Mouse (Mus musculus) erythroblast, adult 5-6 weeks (primary cell): ENCODE measurements around the gene Bbip1. TPM values are rescaled to one million over a fixed set of nuclear protein-coding genes. Genes with fewer than 3 reads are reported as not detected.
"Not testable (repeated sequence)": the region's sequence is repeated elsewhere in the genome, so short reads cannot be mapped to it uniquely, and the experiment has no call there.

Experiments
- ATAC-seq: replicated peaks from 2 replicates; pipeline ENCODE4 v1.8.0; 2016; ENCODE audit warnings: moderate number of reproducible peaks, mild to moderate bottlenecking, moderate TSS enrichment, inconsistent platforms; ENCODE audit not compliant: poor library complexity, low FRiP score, severe bottlenecking
- total RNA-seq, 2 experiments: library from RNA; stranded (forward) in 1 of 2; stranded (reverse) in 1 of 2; fragments of 150-400 nt in 1 of 2; fragments of 200-764, 138-1000 nt in 1 of 2; gene quantifications; 2 replicates each; pipeline versions ENCODE4 v1.2.3 to v1.2.4; 2015 to 2017; ENCODE audit warnings: low replicate concordance in 2 of 2

The Bbip1 gene
- total RNA-seq, 2 experiments from 2014 or later = 18.9 to 31.3 TPM

DNA sequence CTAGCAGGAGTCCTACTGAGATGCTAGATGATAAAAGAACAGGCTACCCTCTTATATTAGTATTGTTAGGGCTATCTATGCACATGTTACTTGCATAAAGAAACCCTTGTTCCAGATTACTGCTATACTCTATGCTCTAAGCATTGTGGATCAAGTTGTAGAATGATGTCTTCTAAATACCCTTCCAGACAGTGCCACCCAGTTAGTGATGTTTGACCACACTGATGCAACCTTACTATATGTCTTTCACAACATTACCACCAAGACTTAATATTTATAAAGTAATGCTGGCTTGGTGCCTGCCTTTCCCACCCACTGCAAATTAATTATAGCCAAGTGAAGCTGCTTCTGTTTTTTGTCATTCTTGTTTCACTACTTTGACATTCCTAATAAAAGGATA is 11.4 kb downstream of the Bbip1 start:
- no peak for ATAC-seq

DNA sequence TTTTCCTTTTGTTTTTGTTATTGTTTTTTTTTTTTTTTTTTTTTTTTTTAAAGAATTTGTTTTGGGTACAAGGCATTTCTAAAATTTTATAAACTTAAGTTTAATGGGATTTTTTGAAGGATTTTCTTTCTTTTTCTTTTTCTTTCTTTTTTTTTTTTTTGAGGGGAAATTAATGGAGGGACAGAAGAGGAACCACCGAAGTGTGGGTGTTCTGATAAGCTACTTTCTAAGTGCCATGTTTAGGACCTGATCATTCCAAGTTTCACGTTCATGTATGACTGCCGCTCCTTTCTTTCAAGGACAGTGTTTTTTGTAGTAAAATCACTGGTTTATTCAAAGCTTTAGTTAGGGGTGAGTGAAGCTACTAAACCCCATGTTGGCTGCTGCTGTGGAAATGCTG is 15.2 kb downstream of the Bbip1 start:
- no peak for ATAC-seq

GRCm38 (mm10) chr19:53926705-53927104 is 17.7 kb downstream of the Bbip1 start:
- no peak for ATAC-seq

DNA sequence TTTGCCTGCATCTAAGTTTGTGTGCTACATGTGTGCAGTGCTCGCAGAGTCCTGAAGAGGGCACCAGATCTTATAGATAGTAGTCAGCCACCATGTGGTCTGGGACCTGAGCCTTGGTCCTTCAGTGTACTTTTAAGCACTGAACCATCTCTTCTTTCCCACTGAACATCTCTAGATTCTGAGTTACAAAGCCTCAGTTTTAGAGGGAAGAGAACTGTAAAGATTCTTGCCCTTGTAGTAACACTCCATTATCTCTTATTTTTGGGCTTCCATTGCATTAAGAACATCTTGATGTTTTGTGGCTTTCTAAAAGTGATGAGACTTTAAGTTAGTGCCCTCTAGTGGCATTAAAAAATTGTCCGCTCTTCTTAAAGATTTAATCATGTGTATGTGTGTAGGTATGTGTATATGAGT is 19.1 kb downstream of the Bbip1 start:
- peak; percentile 81 for ATAC-seq

DNA sequence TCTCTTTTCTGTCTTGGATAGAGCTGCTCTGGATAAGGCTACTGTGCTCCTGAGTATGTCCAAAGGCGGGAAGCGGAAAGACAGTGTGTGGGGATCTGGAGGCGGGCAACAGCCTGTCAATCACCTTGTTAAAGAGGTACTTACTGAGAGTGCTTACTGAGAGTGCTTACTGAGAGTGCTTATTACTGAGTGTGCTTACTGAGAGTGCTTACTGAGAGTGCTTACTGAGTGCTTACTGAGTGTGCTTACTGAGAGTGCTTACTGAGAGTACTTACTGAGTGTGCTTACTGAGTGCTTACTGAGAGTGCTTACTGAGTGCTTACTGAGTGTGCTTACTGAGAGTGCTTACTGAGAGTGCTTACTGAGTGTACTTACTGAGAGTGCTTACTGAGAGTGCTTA is 22.4 kb downstream of the Bbip1 start:
- ATAC-seq = not testable (repeated sequence)

- ATAC-seq = no peak
Measured at GRCm38 (mm10) chr19:53919541-53919940, 24.9 kb downstream of the Bbip1 start.

- ATAC-seq = no peak
Measured at GRCm38 (mm10) chr19:53914950-53915349, 29.5 kb downstream of the Bbip1 start.

GRCm38 (mm10) chr19:53906703-53907070 is 37.7 kb downstream of the Bbip1 start:
- not testable (repeated sequence) for ATAC-seq

GRCm38 (mm10) chr19:53906033-53906702 is 38.3 kb downstream of the Bbip1 start:
- ATAC-seq = no peak

GRCm38 (mm10) chr19:53904833-53905480 is 39.5 kb downstream of the Bbip1 start:
- ATAC-seq = no peak

GRCm38 (mm10) chr19:53903507-53904321 is 40.7 kb downstream of the Bbip1 start:
- no peak for ATAC-seq

DNA sequence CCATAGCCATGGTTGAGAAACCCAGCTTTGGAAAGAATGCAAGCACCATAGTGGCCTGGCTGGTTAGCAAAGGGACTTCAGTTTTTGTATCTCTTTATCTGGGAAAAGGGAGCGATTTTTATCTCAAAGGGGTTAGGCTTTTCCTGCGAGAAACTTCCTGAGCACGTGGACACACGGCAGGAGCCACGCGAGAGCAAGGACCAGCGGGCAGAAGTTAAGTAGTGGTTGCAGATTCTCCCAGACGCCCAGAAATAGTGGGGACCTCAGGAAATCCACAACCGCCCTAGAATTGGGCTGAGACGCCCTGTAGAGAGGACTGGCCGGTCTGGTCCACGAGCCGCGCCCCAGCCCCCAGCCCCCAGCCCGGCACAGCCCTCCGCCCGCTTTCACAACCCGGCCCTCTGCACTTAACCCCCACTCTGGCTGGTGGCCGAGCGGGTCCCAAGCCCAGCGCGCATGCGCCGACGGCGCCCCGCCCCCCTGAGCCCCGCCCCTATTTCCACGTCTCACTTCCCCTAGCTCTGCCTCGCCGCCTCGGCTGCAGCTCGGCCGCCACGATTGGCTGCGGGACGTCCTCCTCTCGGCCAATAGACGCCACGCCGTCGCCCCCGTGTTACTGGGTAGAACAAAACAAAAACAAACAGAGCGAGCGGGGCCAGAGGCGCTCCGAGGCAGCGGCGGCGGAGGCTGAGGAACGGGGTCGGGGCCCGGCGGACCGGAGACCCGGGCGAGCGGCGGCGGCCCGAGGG is 41.5 kb downstream of the Bbip1 start:
- ATAC-seq = peak; percentile 93

GRCm38 (mm10) chr19:53901931-53902738 is 42.3 kb downstream of the Bbip1 start:
- ATAC-seq = peak; percentile 27

DNA sequence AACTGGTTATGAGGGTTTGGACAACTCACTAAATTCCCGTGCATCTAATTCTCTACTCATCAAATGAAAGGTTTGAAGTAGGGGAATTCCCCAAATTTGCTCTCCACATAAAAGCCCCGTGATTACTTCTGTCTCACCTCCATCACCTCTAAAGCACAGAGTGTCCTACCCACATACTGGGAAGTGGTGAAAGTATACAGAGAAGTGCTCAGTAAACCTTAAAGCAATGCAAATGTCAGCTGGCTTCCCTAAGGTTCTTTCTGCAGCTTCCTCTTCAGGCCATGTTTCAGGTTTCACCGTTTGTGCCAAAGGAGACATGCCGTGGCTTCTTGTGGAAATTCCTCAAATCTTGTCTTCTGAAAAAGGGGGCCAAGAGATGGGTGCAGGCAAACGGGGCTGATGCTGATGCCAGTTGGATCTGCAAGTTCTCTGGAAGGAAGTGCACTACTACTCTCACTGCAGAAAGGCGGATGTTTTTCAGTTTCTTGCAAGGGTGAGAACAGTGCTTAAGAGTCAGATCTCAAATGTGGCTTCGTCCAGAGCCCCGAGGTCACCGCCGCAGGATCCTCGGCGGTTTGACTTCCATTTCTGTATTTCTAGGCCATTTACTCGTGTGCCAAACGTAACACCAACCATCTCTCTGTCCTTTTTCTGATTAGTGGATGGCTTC is 44.4 kb downstream of the Bbip1 start:
- no peak for ATAC-seq

DNA sequence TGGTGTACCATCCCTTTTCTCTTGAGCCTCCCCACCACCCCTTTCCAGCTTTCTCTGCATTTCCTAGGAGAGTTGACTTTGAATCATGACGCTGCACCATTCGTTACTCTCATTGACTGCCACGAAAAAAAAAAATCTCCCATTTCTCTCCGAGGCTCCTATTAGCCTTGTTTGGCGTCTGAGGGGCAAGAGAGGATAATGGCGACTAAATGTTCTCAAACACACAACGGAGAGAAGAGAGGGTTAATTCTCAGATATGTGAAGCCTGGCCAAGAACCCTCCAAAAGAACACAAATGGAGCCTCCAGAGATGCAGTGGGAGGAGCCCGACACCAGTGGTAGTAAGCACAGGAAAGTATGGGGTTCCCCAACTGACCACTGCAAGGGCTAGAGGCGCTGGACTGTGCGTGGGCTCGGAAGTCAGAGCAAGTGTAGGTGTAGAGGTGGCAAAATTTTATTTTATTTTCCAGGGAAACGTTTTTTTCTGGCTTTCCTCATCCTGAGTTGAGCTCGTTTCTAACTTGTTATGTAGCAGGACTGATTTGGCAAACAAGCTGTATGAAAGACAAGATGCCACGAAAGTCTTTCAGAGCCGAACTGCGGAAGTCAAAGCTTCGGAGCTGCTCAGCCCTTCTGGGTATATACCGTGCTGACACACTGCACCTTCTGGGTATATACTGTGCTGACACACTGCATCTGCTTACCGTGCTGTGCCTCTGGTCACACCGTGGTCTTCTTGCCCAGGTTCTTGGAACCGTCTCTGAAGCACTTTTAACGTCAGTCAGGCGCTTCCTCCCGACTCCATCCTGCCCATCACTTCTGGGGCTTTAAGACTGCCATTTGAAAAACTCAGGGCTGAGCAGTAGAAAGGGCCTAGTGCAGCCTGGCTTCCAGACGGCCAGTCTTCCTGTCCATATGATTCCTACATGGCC is 45.2 kb downstream of the Bbip1 start:
- no peak for ATAC-seq

DNA sequence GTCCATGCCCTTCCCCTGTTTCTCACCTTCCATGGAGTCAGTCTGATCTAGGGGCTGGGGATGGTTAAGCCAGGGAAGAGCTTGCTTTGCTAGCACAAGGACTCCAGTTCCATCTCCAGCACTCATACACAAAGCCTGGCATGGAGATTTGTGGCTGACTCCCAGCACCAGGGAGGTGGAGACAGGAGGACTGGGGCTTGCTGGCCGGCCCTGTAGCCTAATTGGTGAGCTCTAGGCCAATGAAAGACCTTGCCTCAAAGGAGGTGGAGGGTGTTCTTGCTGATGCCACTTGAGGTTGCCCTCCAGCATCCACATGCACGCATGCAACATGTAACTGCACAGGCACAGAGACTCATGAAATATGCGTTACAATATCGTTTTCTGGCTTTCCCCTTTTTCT is 45.9 kb downstream of the Bbip1 start:
- ATAC-seq = no peak

- ATAC-seq = no peak
Measured at GRCm38 (mm10) chr19:53898046-53898445, 46.4 kb downstream of the Bbip1 start.
